Mouse (Mus musculus) layer of hippocampus, adult 8-10 months (tissue): ENCODE measurements around the gene Abcc5. TPM values are rescaled to one million over a fixed set of nuclear protein-coding genes. Genes with fewer than 3 reads are reported as not detected.

ENCODE experiments used
- DNase-seq, 2 experiments: peaks; one replicate each; pipeline ENCODE4 v3.0.0; 2022; ENCODE audit warnings: low spot score in 2 of 2
- total RNA-seq, 4 experiments: library from RNA; stranded (reverse); gene quantifications; 2 replicates each; pipeline ENCODE4 v1.2.4; 2022

The Abcc5 gene
- total RNA-seq, 4 experiments from 2014 or later: 202 to 301 (median 225) TPM

GRCm38 (mm10) chr16:20424226-20424663 is 1.9 kb downstream of the Abcc5 start:
- DNase-seq: no peak

GRCm38 (mm10) chr16:20422938-20423730 is 3.1 kb downstream of the Abcc5 start:
- DNase-seq: no peak

GRCm38 (mm10) chr16:20418054-20418453 is 8.1 kb downstream of the Abcc5 start:
- no peak for DNase-seq

GRCm38 (mm10) chr16:20416262-20416661 is 9.9 kb downstream of the Abcc5 start:
- no peak for DNase-seq

- DNase-seq: no peak
Observed at GRCm38 (mm10) chr16:20415804-20416203, 10.4 kb downstream of the Abcc5 start.

GRCm38 (mm10) chr16:20415211-20415610 is 11.0 kb downstream of the Abcc5 start:
- no peak for DNase-seq

GRCm38 (mm10) chr16:20413870-20414331 is 12.3 kb downstream of the Abcc5 start:
- no peak for DNase-seq

- no peak for DNase-seq
Observed at GRCm38 (mm10) chr16:20411958-20412570, 14.1 kb downstream of the Abcc5 start.

GRCm38 (mm10) chr16:20405335-20405734 is 20.9 kb downstream of the Abcc5 start:
- DNase-seq: no peak

- no peak for DNase-seq
Observed at GRCm38 (mm10) chr16:20403327-20403726, 22.9 kb downstream of the Abcc5 start.

- no peak for DNase-seq
Observed at GRCm38 (mm10) chr16:20401592-20401991, 24.6 kb downstream of the Abcc5 start.

- DNase-seq: peak in 1 of 2 experiments; percentile 24
Observed at GRCm38 (mm10) chr16:20400707-20401591, 25.2 kb downstream of the Abcc5 start.

GRCm38 (mm10) chr16:20396851-20397250 is 29.3 kb downstream of the Abcc5 start:
- DNase-seq: no peak

- DNase-seq: no peak
Observed at GRCm38 (mm10) chr16:20395216-20395907, 30.8 kb downstream of the Abcc5 start.

- DNase-seq: no peak
Observed at GRCm38 (mm10) chr16:20391753-20392152, 34.4 kb downstream of the Abcc5 start.

GRCm38 (mm10) chr16:20390233-20390632 is 36.0 kb downstream of the Abcc5 start:
- no peak for DNase-seq

- DNase-seq: no peak
Observed at GRCm38 (mm10) chr16:20381031-20381430, 45.2 kb downstream of the Abcc5 start.

GRCm38 (mm10) chr16:20375341-20375740 is 50.9 kb downstream of the Abcc5 start:
- no peak for DNase-seq

GRCm38 (mm10) chr16:20371731-20372130 is 54.5 kb downstream of the Abcc5 start:
- DNase-seq: no peak

- no peak for DNase-seq
Observed at GRCm38 (mm10) chr16:20368221-20368620, 58.0 kb downstream of the Abcc5 start.

GRCm38 (mm10) chr16:20362121-20362520 is 64.1 kb downstream of the Abcc5 start:
- no peak for DNase-seq
